Mouse (Mus musculus) G1E (cell line): ENCODE data around the gene Pde4d.

Experiments
- CTCF ChIP-seq: IDR thresholded peaks from 2 replicates; pipeline ENCODE4 v1.5.1; 2012; ENCODE audit warnings: low read depth, low read length, inconsistent platforms, mixed read lengths
- GATA2 ChIP-seq: IDR thresholded peaks from 2 replicates; pipeline ENCODE4 v1.6.1; 2012; ENCODE audit warnings: low read depth, low read length, inconsistent platforms, borderline replicate concordance
- TAL1 ChIP-seq: conservative IDR thresholded peaks from 2 replicates; pipeline ENCODE4 v1.6.1; 2012; ENCODE audit warnings: low read depth, low read length, inconsistent platforms, mixed read lengths

GRCm38 (mm10) chr13:108415464-108415863 lies 34.3 kb upstream of the Pde4d start:
- TF ChIP-seq CTCF (no peak), TAL1 (no peak), GATA2 (no peak)
